Mouse (Mus musculus) cerebellum, adult 2 months (tissue): ENCODE measurements at regions not wholly inside any gene's neighbourhood (a gene's known extent, or its start where the extent isn't known, plus 50 kb on each side); places are given as distances from the start of the nearest gene placed in this dataset.

Experiments
- DNase-seq, 2 experiments: peaks; one replicate each; pipeline ENCODE4 v3.0.0; 2021
- H3K27ac ChIP-seq: fragments of 200-500 bp; 2 replicates; pipeline ENCODE4 v1.5.1; 2012; ENCODE audit warnings: low read length, control low read depth, inconsistent platforms; ENCODE audit not compliant: insufficient read depth
- H3K27me3 ChIP-seq: fragments of 200-500 bp; 2 replicates; pipeline ENCODE4 v1.6.1; 2012; ENCODE audit warnings: inconsistent platforms, mild to moderate bottlenecking, low read length, moderate library complexity; ENCODE audit not compliant: control insufficient read depth, insufficient read depth
- H3K4me1 ChIP-seq: fragments of 200-500 bp; 2 replicates; pipeline ENCODE4 v1.6.1; 2011; ENCODE audit warnings: low read length; ENCODE audit not compliant: control insufficient read depth, insufficient read depth
- H3K4me3 ChIP-seq: fragments of 200-500 bp; replicated peaks from 2 replicates; pipeline ENCODE3; 2011; ENCODE audit warnings: mild to moderate bottlenecking, low read depth, low read length, control low read depth; ENCODE audit not compliant: insufficient read depth
- CTCF ChIP-seq: fragments of 200-500 bp; IDR thresholded peaks from 2 replicates; pipeline ENCODE4 v1.5.1; 2011; ENCODE audit warnings: low read depth, mild to moderate bottlenecking, control low read depth, low read length, moderate library complexity, borderline replicate concordance; ENCODE audit not compliant: insufficient read depth
- POLR2A ChIP-seq: fragments of 200-500 bp; IDR thresholded peaks from 2 replicates; pipeline ENCODE4 v1.6.1; 2011; ENCODE audit warnings: low read length, control low read depth, borderline replicate concordance; ENCODE audit not compliant: insufficient read depth
- WGBS: fragments of 180-500 bp; shearing (Covaris S2); methylation state at CpG from one replicate; pipeline ENCODE4 v1.1.7; 2018; 5-methylcytosine and 5-hydroxymethylcytosine counted together

DNA sequence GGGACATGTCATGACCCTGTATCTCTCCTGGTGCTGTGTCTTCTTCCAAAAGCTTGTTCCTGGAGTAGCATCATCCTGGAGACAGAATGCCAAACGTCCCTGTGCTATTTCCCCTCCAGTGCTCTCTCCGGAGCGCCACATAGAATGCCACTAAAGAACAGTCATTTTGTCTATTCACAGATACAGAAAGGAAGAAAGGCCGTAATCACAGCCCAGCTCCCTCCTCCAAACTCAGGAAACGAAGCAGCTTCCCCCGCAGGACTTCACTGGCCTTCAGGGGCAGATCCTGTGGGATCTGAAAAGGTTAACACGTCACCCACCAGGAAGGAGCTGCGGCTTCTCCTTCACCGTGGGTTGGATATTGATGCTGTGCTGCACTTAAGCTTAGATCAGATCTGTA, 140.7 kb downstream of the Usp46 start:
- Histone ChIP-seq H3K27me3 (no peaks in the 10 kb centered on the region), H3K4me1 (no peaks in the 10 kb centered on the region), H3K4me3 (no peak overlapping the region), H3K27ac (no peak overlapping the region)
- DNase-seq: no peak
- no peak for TF ChIP-seq CTCF
- TF ChIP-seq POLR2A: no peak
- WGBS: 62% methylated on average over 9 of the region's 9 CpGs

DNA sequence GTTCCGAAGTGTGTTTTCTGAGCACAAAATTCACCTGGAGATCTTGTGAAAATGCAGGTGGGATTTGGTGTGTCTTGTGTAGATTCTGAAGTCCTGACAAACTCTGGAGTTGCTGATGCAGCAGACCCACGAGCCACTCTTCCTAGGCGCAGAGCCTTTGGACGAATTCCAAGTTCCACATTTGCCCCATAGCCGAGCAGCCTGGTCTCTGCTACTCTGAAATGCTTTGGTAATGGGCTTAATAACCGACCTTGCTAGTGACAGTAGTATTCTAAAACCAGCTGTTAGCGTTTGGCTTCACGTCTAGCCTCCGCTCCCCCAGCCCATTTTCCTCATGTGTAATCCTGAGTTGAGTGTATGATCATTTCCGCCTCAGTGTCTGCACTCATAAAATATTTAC, 139.5 kb downstream of the Usp46 start:
- 63% methylated on average over 10 of the region's 10 CpGs for WGBS
- H3K27ac ChIP-seq: no peak overlapping the region
- TF ChIP-seq CTCF (no peak), POLR2A (no peak)

DNA sequence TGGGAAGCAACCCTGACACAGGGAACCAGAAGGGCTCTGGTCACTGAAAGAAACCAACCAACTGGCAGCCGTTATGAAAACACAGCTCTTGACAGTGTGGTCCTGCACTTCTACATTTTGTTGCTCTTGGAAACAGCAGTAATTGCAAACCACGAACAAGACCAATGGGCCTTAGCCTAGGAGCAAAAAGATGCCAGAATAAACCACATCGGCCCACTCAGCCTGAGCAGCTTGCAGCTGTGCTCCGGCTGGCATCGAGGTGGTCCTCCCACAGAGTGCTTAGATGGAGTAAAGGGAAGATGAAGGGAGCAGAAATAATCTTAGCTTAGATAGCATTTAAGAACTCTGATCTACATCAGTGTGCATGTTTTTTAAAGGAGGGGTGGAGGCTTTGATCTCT, 138.0 kb downstream of the Usp46 start:
- Histone ChIP-seq H3K4me3 (no peak overlapping the region), H3K27me3 (no peaks in the 10 kb centered on the region), H3K27ac (no peak overlapping the region), H3K4me1 (no peaks in the 10 kb centered on the region)
- TF ChIP-seq POLR2A: no peak
- no peak for TF ChIP-seq CTCF
- WGBS: 62% methylated on average over 5 of the region's 5 CpGs
- DNase-seq: no peak

More for the DNA sequence above, 139.5 kb downstream of the Usp46 start:
- no peak for DNase-seq
- Histone ChIP-seq H3K4me1 (no peaks in the 10 kb centered on the region), H3K27me3 (no peaks in the 10 kb centered on the region), H3K4me3 (no peak overlapping the region)

DNA sequence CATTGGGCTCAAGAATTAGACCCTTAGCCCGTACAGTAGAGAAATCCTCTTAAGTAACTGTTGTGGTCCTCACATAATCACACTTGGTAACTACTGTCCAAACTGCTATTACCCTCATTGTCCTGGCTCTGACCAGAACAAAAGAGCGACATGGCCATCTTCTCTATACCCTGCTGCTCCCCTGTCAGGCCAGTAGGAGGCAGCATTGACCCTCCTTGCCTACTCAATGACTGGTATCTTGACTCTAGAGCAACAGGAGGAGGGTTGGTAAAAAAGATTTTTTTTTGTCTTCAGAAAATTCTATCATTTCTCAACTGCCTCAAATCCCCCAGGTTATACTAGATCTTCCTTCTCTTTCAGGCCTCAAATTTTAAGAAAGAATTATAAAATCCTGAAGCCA, 130.4 kb downstream of the Usp46 start:
- WGBS: 59% methylated on average over 2 of the region's 2 CpGs

DNA sequence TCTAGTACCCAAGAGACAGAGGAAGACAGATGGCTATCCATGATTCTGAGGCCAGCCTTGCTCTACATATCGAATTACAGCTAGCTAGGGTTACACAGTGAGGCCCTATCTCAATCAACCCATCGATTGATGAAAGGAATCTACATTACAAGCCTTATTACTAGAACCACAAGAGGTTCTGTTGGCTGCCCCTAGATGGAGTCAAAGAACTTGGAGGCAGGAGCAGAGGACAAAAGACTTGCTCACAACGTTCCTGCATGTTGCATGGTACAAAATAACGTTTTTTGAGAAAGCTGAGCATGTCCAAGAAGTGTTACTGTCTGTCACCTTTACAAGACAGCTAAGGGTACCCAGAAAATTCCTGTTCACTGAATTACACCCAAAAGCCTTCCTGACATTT, 129.8 kb downstream of the Usp46 start:
- WGBS: 56% methylated on average over 4 of the region's 4 CpGs
- TF ChIP-seq POLR2A: no peak
- peak; percentile 23; the same call in 1 of the 2 replicates for TF ChIP-seq CTCF
- H3K4me1 ChIP-seq: peaks cover 8% of the 10 kb centered on the region
- H3K27me3 ChIP-seq: no peaks in the 10 kb centered on the region
- H3K27ac ChIP-seq: no peak overlapping the region
- H3K4me3 ChIP-seq: no peak overlapping the region
- DNase-seq: no peak

More for the DNA sequence above, 130.4 kb downstream of the Usp46 start:
- Histone ChIP-seq H3K27ac (no peak overlapping the region), H3K4me1 (peaks cover 2% of the 10 kb centered on the region; the same call in 1 of the 2 replicates), H3K4me3 (no peak overlapping the region), H3K27me3 (no peaks in the 10 kb centered on the region)
- no peak for TF ChIP-seq POLR2A
- TF ChIP-seq CTCF: peak; percentile 84
- DNase-seq: peak; percentile 37 to 50

DNA sequence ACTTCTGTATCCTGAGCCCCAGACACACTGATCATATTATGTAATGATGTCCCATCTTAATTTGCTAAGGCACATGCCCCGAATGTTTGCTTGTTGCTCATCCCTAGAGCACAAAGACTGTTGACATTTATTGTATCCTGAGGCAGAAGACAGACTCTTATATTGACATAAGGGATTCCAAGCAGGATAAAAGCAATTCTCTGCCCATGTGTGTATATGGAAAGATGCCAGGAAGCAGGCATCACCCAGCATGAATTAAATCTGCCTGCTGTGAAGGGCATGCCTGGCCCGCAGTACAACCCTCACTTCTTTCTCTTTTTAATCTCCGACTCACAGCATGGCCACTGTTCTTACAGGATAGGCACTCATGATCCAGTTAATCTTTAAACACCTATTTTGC, 125.3 kb downstream of the Usp46 start:
- TF ChIP-seq CTCF: no peak
- Histone ChIP-seq H3K27ac (no peak overlapping the region), H3K27me3 (no peaks in the 10 kb centered on the region), H3K4me1 (peaks cover 8% of the 10 kb centered on the region), H3K4me3 (no peak overlapping the region)
- 10% methylated on average over 3 of the region's 3 CpGs for WGBS
- DNase-seq: peak; percentile 48 to 73

DNA sequence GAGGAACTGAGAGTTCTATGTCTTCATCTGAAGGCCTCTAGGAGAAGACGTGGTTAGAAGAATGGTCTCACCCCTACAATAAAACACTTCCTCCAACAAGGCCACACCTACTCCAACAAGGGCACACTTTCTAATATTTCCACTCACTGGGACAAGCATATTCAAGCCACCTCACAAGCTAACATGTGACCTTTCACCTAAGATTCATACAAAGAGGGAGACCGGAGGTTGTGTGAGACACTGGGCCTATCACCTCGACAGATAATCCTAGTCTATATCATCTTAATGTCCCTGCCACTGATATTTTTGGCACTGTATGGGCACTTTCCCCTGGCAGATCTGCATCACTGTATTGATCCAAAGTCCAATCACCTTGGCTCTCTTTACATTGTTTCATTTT, 122.6 kb downstream of the Usp46 start:
- Histone ChIP-seq H3K27ac (no peak overlapping the region), H3K4me1 (peaks cover 8% of the 10 kb centered on the region), H3K27me3 (no peaks in the 10 kb centered on the region), H3K4me3 (no peak overlapping the region)
- WGBS: 95% methylated on average over 3 of the region's 3 CpGs
- DNase-seq: no peak
- TF ChIP-seq CTCF (no peak), POLR2A (no peak)

DNA sequence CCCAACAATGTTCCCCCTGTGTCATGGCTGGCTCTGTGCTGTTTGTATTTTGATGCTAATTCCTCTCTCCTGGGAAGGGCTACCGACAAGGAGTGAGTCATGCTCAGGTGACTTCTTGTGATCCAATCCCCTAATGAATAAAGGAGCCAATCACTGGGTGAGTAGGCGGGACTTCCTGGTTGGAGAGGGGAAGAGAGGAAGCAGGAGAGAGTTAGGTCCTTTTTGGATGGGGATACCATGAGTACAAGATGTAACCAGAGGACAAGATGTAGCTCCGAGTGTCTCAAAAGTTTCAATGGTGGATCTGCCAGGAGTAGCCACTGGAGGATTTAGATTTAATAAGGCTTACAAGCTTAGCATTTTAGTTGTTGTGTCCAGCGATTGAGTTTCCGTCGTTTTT, 122.1 kb downstream of the Usp46 start:
- Histone ChIP-seq H3K4me1 (peaks cover 8% of the 10 kb centered on the region), H3K27ac (no peak overlapping the region), H3K27me3 (no peaks in the 10 kb centered on the region), H3K4me3 (no peak overlapping the region)
- DNase-seq: no peak
- no peak for TF ChIP-seq CTCF
- TF ChIP-seq POLR2A: no peak
- WGBS: 89% methylated on average over 6 of the region's 6 CpGs

DNA sequence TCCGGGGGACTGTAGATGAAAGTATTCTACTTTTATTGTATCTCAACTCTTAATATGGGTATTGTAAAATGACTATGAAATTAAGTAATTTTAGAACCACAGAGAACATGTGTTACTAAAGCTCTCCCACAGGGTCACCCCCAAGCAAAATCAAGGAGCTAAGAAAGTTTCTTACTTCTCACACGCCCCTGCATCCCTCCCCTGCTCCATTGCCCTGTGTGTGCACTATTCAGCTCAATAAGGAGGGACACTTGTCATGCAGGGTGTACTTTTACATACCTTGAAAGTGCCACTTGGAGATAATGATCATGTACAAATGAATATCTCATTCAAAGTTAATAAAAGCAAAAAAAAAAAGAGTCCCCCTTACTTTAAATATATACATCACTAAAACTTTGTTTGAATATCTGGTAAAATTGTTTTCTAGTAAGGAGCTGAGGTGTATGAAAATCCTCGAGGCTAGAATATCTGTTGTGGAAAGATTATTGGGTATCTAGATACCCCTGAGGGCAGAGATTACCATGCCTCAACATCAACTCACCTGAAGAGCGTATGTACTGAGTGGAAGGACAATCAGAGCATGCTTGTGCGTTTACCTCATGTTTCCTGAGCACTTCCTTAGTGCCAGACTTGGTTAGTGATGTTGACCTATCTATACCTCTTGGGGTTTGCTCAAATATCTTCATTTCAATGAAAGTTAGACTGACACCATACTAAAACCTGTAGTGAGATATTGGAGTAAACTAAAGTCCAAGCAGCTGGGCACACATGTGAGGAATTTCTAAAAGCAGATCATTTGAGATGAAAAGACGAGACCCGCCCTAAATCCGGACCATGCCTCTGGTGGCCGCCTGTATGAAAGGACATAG, 120.0 kb downstream of the Usp46 start:
- Histone ChIP-seq H3K4me1 (peaks cover 2% of the 10 kb centered on the region), H3K27me3 (no peaks in the 10 kb centered on the region), H3K4me3 (no peak overlapping the region), H3K27ac (no peak overlapping the region)
- DNase-seq: no peak
- TF ChIP-seq POLR2A (no peak), CTCF (no peak)
- 94% methylated on average over 9 of the region's 9 CpGs for WGBS
